ENCODE assay signal across 9 mouse cellular contexts in genomic region chr9:71770484-71770883, GRCm38 (mm10). TPM values are rescaled to one million over a fixed set of nuclear protein-coding genes. Genes with fewer than 3 reads are reported as not detected.
DNase-seq lines count a peak whose midpoint lies in the region; ATAC-seq and TF ChIP-seq lines count a peak whose summit lies in the region.
"Had no signal": no experiment of that assay in that cellular context is flagged by ENCODE, and none has a peak within 500 bp of the region (broad histone marks: within the 10 kb centered on the region; RNA-seq: fewer than 3 reads in every experiment).

No protein-coding gene starts in this region.

- peak; percentile 6; the same call in 1 of the 2 replicates for TF ChIP-seq CTCF in gastrocnemius, adult 2 months (IDR thresholded peaks at IDR 0.05)
- no peak for TF ChIP-seq CTCF in E14TG2a.4 (conservative IDR thresholded peaks at IDR 0.05; ENCODE audit: low read length)

- intact Hi-C loops in gastrocnemius, adult 2 months (cut with DNase I): no loop called here
- intact Hi-C loops in gastrocnemius, postnatal 14 days (cut with DNase I; ENCODE audit: low total_unique reads): loop anchor here (10.0 kb wide), 1 partner anchor 126 kb away; no protein-coding TSS in a partner anchor
- intact Hi-C loops in left cerebral cortex, postnatal 36 days (cut with DNase I): no loop called here

- DNase-seq in gastrocnemius, adult 2 months: no peak
- DNase-seq in gastrocnemius, postnatal 14 days: no peak
- DNase-seq in left cerebral cortex, postnatal 36 days (ENCODE audit: low spot score in 2 of 2): no peak
- no peak for DNase-seq in layer of hippocampus, postnatal 14 days (ENCODE audit: low spot score in 2 of 2)
- DNase-seq in adrenal gland, adult 8-10 months: no peak
- DNase-seq: layer of hippocampus, postnatal 36 days had no signal

- H3K4me1 ChIP-seq in E14TG2a.4 (replicated peaks; ENCODE audit: low read depth, low read length): peaks cover 61% of the 10 kb centered on the region
- peaks cover 12% of the 10 kb centered on the region for H3K4me1 ChIP-seq in forebrain, embryonic 15.5 days
- H3K4me1 ChIP-seq in liver, embryonic 15.5 days (replicated peaks): 0 out of 2 replicates have a peak, but pooled peaks cover 8% of the 10 kb centered on the region

- no peaks in the 10 kb centered on the region for H3K36me3 ChIP-seq in E14TG2a.4 (ENCODE audit: insufficient read depth, low read length)
- no peaks in the 10 kb centered on the region for H3K36me3 ChIP-seq in forebrain, embryonic 15.5 days
- no peaks in the 10 kb centered on the region for H3K36me3 ChIP-seq in liver, embryonic 15.5 days (replicated peaks)

- peak overlapping the region; percentile 86 for H3K27ac ChIP-seq in gastrocnemius, adult 2 months
- no peak overlapping the region for H3K27ac ChIP-seq in forebrain, embryonic 15.5 days (replicated peaks)
- no peak overlapping the region for H3K27ac ChIP-seq in liver, embryonic 15.5 days (replicated peaks)

- no peak overlapping the region for H3K9ac ChIP-seq in forebrain, embryonic 15.5 days (replicated peaks)
- H3K9ac ChIP-seq in liver, embryonic 15.5 days: no peak overlapping the region

- 3% methylated on average over 10 of the region's 10 CpGs for WGBS in forebrain, embryonic 15.5 days
- 1% methylated on average over 10 of the region's 10 CpGs for WGBS in liver, embryonic 15.5 days (ENCODE audit: insufficient replicate concordance)

- peak overlapping the region; percentile 86 for H3K4me3 ChIP-seq in gastrocnemius, adult 2 months
- H3K4me3 ChIP-seq in E14TG2a.4 (replicated peaks; ENCODE audit: low read length): peak overlapping the region; percentile 86
- H3K4me3 ChIP-seq in forebrain, embryonic 15.5 days: peak overlapping the region; percentile 57; the same call in 1 of the 2 replicates
- H3K4me3 ChIP-seq in liver, embryonic 15.5 days (replicated peaks): peak overlapping the region; percentile 56

- peak overlapping the region; percentile 95 for H3K4me2 ChIP-seq in forebrain, embryonic 15.5 days (replicated peaks)
- H3K4me2 ChIP-seq in liver, embryonic 15.5 days: peak overlapping the region; percentile 64

- no peak for ATAC-seq in forebrain, embryonic 15.5 days (replicated peaks)
- no peak for ATAC-seq in liver, embryonic 15.5 days (ENCODE audit: insufficient read depth)

- peaks cover 50% of the 10 kb centered on the region for H3K27me3 ChIP-seq in E14TG2a.4 (ENCODE audit: insufficient read depth, low read length)
- peaks cover 33% of the 10 kb centered on the region for H3K27me3 ChIP-seq in forebrain, embryonic 15.5 days
- H3K27me3 ChIP-seq in liver, embryonic 15.5 days: peaks cover 43% of the 10 kb centered on the region

- H3K9me3 ChIP-seq in E14TG2a.4 (ENCODE audit: low read length): peaks cover 2% of the 10 kb centered on the region; the same call in 1 of the 2 replicates
- H3K9me3 ChIP-seq in forebrain, embryonic 15.5 days: no peaks in the 10 kb centered on the region
- no peaks in the 10 kb centered on the region for H3K9me3 ChIP-seq in liver, embryonic 15.5 days (replicated peaks)

RNA-seq across cellular contexts. Expression of gene Cgnl1, which starts 0.9 kb away (rescaled TPM):
- 1 to 10 TPM; 3.5 to 8.1 TPM for total RNA-seq in gastrocnemius, adult 2 months (2021)
- total RNA-seq in gastrocnemius, postnatal 14 days (2021): 1 to 10 TPM; 8.5 to 9.3 TPM
- polyA plus RNA-seq in forebrain, embryonic 15.5 days (2015; fragmentation: Nextera tagmentation; extraction: Ambion mirVana): 3.9 and 4.0 TPM in 2 replicates
- 2.0 and 2.4 TPM in 2 replicates for polyA plus RNA-seq in liver, embryonic 15.5 days (2015; fragmentation: Nextera tagmentation; extraction: Ambion mirVana)
- 10 to 100 TPM; 11.3 to 11.4 TPM for total RNA-seq in left cerebral cortex, postnatal 36 days (2021)
- 10 to 100 TPM; 10.2 to 14.8 TPM for total RNA-seq in layer of hippocampus, postnatal 14 days (2021)
- total RNA-seq in adrenal gland, adult 8-10 months (2022): 100 to 1,000 TPM in 1 of 4 experiments, 10 to 100 TPM in 3; 90.0 to 142 (median 93.2) TPM

Comparison
In these comparisons a context has a peak if more than half of its experiments do, and no peak if none do; other contexts are left out.
1. RNA of gene Cgnl1, which starts 0.9 kb away (total RNA-seq): 90.0 to 142 TPM in adrenal gland, adult 8-10 months; 10.2 to 14.8 TPM in layer of hippocampus, postnatal 14 days, 11.3 to 11.4 TPM in left cerebral cortex, postnatal 36 days, 8.5 to 9.3 TPM in gastrocnemius, postnatal 14 days and 3.5 to 8.1 TPM in gastrocnemius, adult 2 months; every median in the first group is over 4 times any median in the second.
2. Peak in every context shown above with its lines, with median percentiles within 50 percentile points of each other: H3K4me3 ChIP-seq.